Mouse (Mus musculus): Measurements from ENCODE around the gene Hcfc1. TPM values are rescaled to one million over a fixed set of nuclear protein-coding genes. Genes with fewer than 3 reads are reported as not detected.

Hcfc1 gene
- total and polyA plus RNA-seq, 2 experiments = 8.9 to 21.6 TPM

DNA sequence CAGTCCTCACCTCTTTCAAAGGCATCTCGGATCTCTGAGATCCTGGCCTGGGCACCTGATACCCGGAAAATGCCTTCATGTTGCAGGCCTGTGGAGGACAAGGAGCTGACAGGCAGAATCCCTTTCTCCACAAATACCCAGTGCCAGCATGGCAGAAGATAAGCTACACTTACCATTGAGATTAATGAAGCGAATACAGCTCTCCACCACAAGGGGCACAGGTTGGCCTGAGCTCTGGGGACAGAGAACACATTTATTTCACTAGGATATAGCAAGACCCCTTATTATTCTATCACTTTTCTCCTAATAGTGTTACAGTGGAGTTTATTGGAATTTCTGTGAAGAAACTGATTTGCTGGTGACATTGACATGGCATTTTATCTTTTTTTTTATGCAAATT, 68.2 kb downstream of the Hcfc1 start:
- Histone ChIP-seq H3K9ac (ENCODE audit: low read depth, low read length) (no peak overlapping the region), H3K4me3 (ENCODE audit: insufficient read depth, low read depth, low read length) (no peak overlapping the region), H3K27ac (replicated peaks; ENCODE audit: insufficient read depth, low read depth, low read length) (no peak overlapping the region), H3K36me3 (ENCODE audit: control insufficient read depth, insufficient read depth, low read length) (no peaks in the 10 kb centered on the region), H3K79me2 (ENCODE audit: control insufficient read depth, insufficient read depth, low read length) (no peaks in the 10 kb centered on the region), H3K4me1 (ENCODE audit: control insufficient read depth, insufficient read depth, low read length) (no peaks in the 10 kb centered on the region), H3K27me3 (ENCODE audit: control insufficient read depth, insufficient read depth, low read length) (no peaks in the 10 kb centered on the region)
- TF ChIP-seq CTCF (IDR thresholded peaks at IDR 0.05; ENCODE audit: low read depth, low read length) (no peak), POLR2A (IDR thresholded peaks at IDR 0.05; ENCODE audit: extremely low read depth, insufficient read depth, low read length) (no peak)
- 79% methylated on average over 3 of the region's 3 CpGs for WGBS
- no peak for DNase-seq (ENCODE audit: extremely low read depth, low read depth, low spot score)

DNA sequence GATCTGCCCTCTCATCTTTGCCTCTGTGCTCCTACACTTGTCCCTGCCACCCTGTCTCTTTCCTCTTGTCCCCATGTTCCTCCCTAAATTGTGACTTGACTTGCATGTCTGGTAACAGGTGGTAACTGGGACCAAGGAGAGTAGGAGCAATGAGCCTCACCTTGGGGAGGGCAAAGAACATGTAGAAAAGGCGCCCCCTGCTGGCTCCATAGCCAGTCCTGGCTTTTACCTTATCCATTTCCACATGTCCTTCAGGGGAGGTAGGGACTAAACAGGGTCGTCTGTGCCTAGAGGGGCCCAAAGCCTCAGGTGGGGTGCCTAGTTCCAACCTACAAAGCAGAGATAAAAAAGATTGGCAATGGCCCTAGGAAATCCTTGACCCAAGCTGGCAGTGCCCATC, 70.4 kb downstream of the Hcfc1 start, which contains the start of gene L1cam:
Gene L1cam, minus strand, starts transcription at position 387 of the 400 bp plus-strand sequence.
- peak; percentile 53; the same call in 1 of the 2 replicates for TF ChIP-seq CTCF (IDR thresholded peaks at IDR 0.05; ENCODE audit: low read depth, low read length)
- no peak for TF ChIP-seq POLR2A (IDR thresholded peaks at IDR 0.05; ENCODE audit: extremely low read depth, insufficient read depth, low read length)
- Histone ChIP-seq H3K27ac (replicated peaks; ENCODE audit: insufficient read depth, low read depth, low read length) (no peak within 1 kb of the TSS), H3K79me2 (ENCODE audit: control insufficient read depth, insufficient read depth, low read length) (no peaks in the 10 kb centered on the region), H3K4me1 (ENCODE audit: control insufficient read depth, insufficient read depth, low read length) (no peaks in the 10 kb centered on the region), H3K4me3 (ENCODE audit: insufficient read depth, low read depth, low read length) (no peak within 1 kb of the TSS), H3K36me3 (ENCODE audit: control insufficient read depth, insufficient read depth, low read length) (no peaks in the 10 kb centered on the region), H3K27me3 (ENCODE audit: control insufficient read depth, insufficient read depth, low read length) (no peaks in the 10 kb centered on the region), H3K9ac (ENCODE audit: low read depth, low read length) (no peak within 1 kb of the TSS)
- DNase-seq (ENCODE audit: extremely low read depth, low read depth, low spot score) = peak; percentile 19
- WGBS = 20% methylated on average over 2 of the region's 2 CpGs

DNA sequence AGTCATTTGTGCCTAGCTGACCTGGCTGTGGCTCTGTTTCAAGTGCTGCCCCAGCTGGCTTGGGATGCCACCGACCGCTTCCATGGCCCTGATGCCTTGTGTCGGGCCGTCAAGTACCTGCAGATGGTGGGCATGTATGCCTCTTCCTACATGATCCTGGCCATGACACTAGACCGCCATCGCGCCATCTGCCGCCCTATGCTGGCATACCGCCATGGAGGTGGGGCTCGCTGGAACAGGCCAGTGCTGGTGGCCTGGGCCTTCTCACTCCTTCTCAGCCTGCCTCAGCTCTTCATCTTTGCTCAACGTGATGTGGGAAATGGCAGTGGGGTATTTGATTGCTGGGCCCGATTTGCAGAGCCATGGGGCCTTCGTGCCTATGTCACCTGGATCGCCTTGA, 73.3 kb downstream of the Hcfc1 start:
- WGBS = 91% methylated on average over 14 of the region's 14 CpGs
- no peak overlapping the region for H3K4me3 ChIP-seq (ENCODE audit: insufficient read depth, low read depth, low read length)
- H3K79me2 ChIP-seq (ENCODE audit: control insufficient read depth, insufficient read depth, low read length) = no peaks in the 10 kb centered on the region
- no peaks in the 10 kb centered on the region for H3K36me3 ChIP-seq (ENCODE audit: control insufficient read depth, insufficient read depth, low read length)
- DNase-seq (ENCODE audit: extremely low read depth, low read depth, low spot score) = no peak
- H3K4me1 ChIP-seq (ENCODE audit: control insufficient read depth, insufficient read depth, low read length) = no peaks in the 10 kb centered on the region
- H3K27ac ChIP-seq (replicated peaks; ENCODE audit: insufficient read depth, low read depth, low read length) = no peak overlapping the region
- TF ChIP-seq CTCF (IDR thresholded peaks at IDR 0.05; ENCODE audit: low read depth, low read length) (no peak), POLR2A (IDR thresholded peaks at IDR 0.05; ENCODE audit: extremely low read depth, insufficient read depth, low read length) (no peak)
- no peaks in the 10 kb centered on the region for H3K27me3 ChIP-seq (ENCODE audit: control insufficient read depth, insufficient read depth, low read length)
- no peak overlapping the region for H3K9ac ChIP-seq (ENCODE audit: low read depth, low read length)

Other genes starting within 250 kb of the Hcfc1 start
- 8.6 and 9.3 TPM in 2 replicates for gene Abcd1, start 249.8 kb downstream of the Hcfc1 start, total RNA-seq (2014; rRNA removed)
- gene Abcd1, start 249.8 kb downstream of the Hcfc1 start, polyA plus RNA-seq (2012; rRNA removed) = 24.3 and 26.2 TPM in 2 replicates
- gene Plxnb3, start 209.3 kb downstream of the Hcfc1 start, total RNA-seq (2014; rRNA removed) = 0.07 and 0.09 TPM in 2 replicates
- gene Plxnb3, start 209.3 kb downstream of the Hcfc1 start, polyA plus RNA-seq (2012; rRNA removed) = 0.15 and 0.20 TPM in 2 replicates
- gene Srpk3, start 192.0 kb downstream of the Hcfc1 start, total RNA-seq (2014; rRNA removed) = 0.27 TPM in 1 of 2 replicates, not detected in the other
- gene Srpk3, start 192.0 kb downstream of the Hcfc1 start, polyA plus RNA-seq (2012; rRNA removed) = 0.16 and 0.72 TPM in 2 replicates
- gene Idh3g, start 179.5 kb downstream of the Hcfc1 start, total RNA-seq (2014; rRNA removed) = 81.1 and 84.7 TPM in 2 replicates
- gene Idh3g, start 179.5 kb downstream of the Hcfc1 start, polyA plus RNA-seq (2012; rRNA removed) = 130 and 161 TPM in 2 replicates
- 179 and 195 TPM in 2 replicates for gene Ssr4, start 179.3 kb downstream of the Hcfc1 start, total RNA-seq (2014; rRNA removed)
- gene Ssr4, start 179.3 kb downstream of the Hcfc1 start, polyA plus RNA-seq (2012; rRNA removed) = 309 and 426 TPM in 2 replicates
- gene Pdzd4, start 141.4 kb downstream of the Hcfc1 start, total RNA-seq (2014; rRNA removed) = 0.09 and 0.20 TPM in 2 replicates
- gene Pdzd4, start 141.4 kb downstream of the Hcfc1 start, polyA plus RNA-seq (2012; rRNA removed) = 0.09 and 0.16 TPM in 2 replicates
- gene Avpr2, start 74.3 kb downstream of the Hcfc1 start, total RNA-seq (2014; rRNA removed) = not detected in 2 replicates
- not detected in 2 replicates for gene Avpr2, start 74.3 kb downstream of the Hcfc1 start, polyA plus RNA-seq (2012; rRNA removed)
- gene L1cam, start 70.3 kb downstream of the Hcfc1 start, total RNA-seq (2014; rRNA removed) = 0.09 and 0.47 TPM in 2 replicates
- 0.06 and 0.17 TPM in 2 replicates for gene L1cam, start 70.3 kb downstream of the Hcfc1 start, polyA plus RNA-seq (2012; rRNA removed)
- 3.4 and 3.6 TPM in 2 replicates for gene Arhgap4, start 44.5 kb downstream of the Hcfc1 start, total RNA-seq (2014; rRNA removed)
- 4.8 and 8.6 TPM in 2 replicates for gene Arhgap4, start 44.5 kb downstream of the Hcfc1 start, polyA plus RNA-seq (2012; rRNA removed)
- gene Naa10, start 44.4 kb downstream of the Hcfc1 start, total RNA-seq (2014; rRNA removed) = 44.6 and 46.8 TPM in 2 replicates
- gene Naa10, start 44.4 kb downstream of the Hcfc1 start, polyA plus RNA-seq (2012; rRNA removed) = 51.7 and 55.9 TPM in 2 replicates
- gene Renbp, start 35.5 kb downstream of the Hcfc1 start, total RNA-seq (2014; rRNA removed) = 4.1 and 8.5 TPM in 2 replicates
- gene Renbp, start 35.5 kb downstream of the Hcfc1 start, polyA plus RNA-seq (2012; rRNA removed) = 2.1 and 2.9 TPM in 2 replicates
- gene Irak1, start 57.6 kb upstream of the Hcfc1 start, total RNA-seq (2014; rRNA removed) = 17.0 and 26.4 TPM in 2 replicates
- 84.7 and 86.7 TPM in 2 replicates for gene Irak1, start 57.6 kb upstream of the Hcfc1 start, polyA plus RNA-seq (2012; rRNA removed)
- gene Opn1mw, start 161.1 kb upstream of the Hcfc1 start, total RNA-seq (2014; rRNA removed) = not detected in 2 replicates
- gene Opn1mw, start 161.1 kb upstream of the Hcfc1 start, polyA plus RNA-seq (2012; rRNA removed) = not detected in 2 replicates
- gene Mecp2, start 169.0 kb upstream of the Hcfc1 start, total RNA-seq (2014; rRNA removed) = 5.4 and 5.8 TPM in 2 replicates
- gene Mecp2, start 169.0 kb upstream of the Hcfc1 start, polyA plus RNA-seq (2012; rRNA removed) = 1.9 and 2.0 TPM in 2 replicates
- not detected in 2 replicates for gene Tex28, start 201.5 kb upstream of the Hcfc1 start, total RNA-seq (2014; rRNA removed)
- not detected in 2 replicates for gene Tex28, start 201.5 kb upstream of the Hcfc1 start, polyA plus RNA-seq (2012; rRNA removed)
- gene Tktl1, start 210.9 kb upstream of the Hcfc1 start, total RNA-seq (2014; rRNA removed) = under 0.01 TPM in 1 of 2 replicates, not detected in the other
- gene Tktl1, start 210.9 kb upstream of the Hcfc1 start, polyA plus RNA-seq (2012; rRNA removed) = not detected in 2 replicates

All from liver, adult 2 months (tissue).